Mouse (Mus musculus) natural killer cell, adult 2 months (primary cell): ENCODE results near the gene Slc44a3.

Source experiments
- DNase-seq, 2 experiments: peaks; one replicate each; pipeline ENCODE4 v3.0.0; 2022; ENCODE audit warnings: low spot score in 2 of 2

Gene Slc44a3

DNA sequence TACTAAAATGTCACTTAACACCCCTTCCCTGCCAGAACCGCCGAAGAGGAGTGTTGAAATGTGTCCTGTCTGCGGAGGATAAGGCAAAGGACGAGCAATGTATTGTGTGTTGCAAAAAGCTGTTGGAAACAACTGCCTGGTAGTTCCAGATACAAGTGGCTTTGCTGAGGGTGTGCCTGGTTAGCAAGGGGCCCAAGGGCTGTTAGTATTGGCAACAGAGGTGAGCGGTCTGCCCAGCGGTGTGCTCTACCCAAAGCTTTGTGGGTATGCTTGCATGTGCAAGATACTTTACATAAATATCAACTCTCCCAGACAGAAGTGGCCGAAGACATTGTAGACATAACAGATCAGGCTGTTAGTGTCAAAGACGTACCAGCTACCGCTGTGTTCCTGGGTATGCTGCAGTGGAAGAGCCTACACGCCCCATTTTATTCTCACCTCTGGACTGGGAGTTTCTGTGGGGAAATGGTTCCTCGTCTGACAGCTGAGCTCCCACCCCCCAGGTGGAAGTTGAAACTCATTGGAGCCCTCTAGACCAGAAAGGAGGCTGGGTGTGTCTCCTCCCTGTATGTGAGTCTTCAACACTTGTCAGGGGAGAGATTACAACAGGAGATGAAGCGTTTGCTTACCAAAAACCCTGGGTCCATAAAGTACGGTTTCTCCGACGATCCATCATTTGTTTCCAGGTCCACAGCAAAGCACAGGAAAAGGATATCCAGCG is 71.6 kb downstream of the Slc44a3 start:
- DNase-seq, result no peak

DNA sequence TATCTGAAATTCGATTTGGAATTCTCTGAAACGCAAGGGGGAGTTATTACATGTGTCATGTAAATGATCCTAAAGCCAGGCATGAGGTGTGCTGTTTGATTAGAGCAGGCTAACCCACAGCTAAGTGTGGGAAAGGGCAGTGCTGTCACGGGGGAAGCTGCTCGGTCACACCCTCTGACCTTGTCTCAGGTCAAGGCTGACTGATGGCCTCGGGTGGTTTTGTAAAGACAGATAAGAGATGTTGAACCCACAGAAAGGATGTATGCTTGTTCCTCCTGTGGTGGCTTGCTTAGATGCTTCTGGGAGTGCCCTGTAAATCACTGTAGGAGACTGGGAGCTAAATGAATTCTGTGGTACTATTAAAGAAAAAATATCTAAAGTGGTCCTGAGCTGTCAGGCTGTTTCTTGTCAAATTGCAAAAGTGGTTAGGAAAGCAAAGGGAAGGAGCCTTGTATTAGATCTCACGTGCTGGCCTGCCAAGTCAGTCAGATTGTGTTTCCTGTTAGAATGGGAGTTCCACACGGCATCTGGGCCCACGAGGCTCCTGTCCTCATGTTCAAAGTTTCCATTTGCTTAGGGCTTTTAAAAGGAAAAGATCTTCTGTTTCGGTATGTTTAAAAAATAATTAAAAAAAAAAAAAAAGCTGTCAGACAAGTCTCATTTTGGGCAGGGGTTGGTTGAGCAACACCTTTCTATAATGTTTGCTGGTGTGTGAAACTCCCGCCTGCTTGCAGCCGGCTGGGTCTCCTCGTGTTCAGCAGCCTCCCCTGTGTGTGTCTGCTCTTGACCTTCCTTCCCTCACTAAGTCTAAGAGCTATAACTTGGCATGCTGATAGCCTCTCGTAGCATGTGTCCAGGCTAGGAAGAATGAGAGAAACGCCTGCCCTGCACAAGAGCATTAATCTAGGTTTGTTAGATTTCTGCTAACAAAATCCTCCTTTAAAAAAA is 73.4 kb downstream of the Slc44a3 start:
- no peak for DNase-seq

DNA sequence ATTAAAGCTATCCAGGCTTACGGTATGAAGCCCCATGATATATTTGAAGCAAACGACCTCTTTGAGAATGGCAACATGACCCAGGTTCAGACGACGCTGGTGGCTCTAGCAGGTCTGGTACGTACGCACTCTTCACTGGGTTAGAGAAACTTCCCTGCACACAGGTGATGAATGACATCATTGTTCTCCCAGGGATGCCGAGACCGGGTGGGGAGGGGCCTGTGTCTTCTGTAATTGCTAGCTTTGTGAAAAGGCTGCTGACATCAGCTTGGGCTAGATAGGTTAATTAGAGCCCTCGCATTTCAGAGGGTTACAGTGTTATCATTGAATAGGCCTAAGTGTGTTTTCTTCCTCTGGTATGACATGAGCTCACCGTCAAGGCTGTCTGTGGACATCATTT is 80.8 kb downstream of the Slc44a3 start:
- DNase-seq, result no peak

DNA sequence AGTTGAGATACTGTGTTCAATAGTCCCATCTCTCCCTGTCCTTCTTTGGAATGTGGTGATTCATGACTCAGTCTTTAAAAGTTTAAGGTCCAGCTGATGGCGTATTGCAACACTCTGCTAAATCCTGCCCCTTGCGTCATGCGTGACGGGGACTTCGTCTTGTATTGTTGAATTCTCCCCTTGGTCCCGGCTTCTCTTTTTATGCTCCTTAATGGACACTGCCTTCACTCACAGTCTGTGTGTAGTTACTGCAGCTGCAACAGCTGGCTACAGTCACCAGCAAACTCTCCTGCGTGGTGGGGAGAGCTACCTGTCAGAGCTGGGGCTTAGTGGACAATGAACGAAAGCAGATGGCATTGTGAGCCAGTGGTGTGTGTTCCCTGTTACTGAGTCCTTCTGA is 82.7 kb downstream of the Slc44a3 start:
- no peak for DNase-seq

DNA sequence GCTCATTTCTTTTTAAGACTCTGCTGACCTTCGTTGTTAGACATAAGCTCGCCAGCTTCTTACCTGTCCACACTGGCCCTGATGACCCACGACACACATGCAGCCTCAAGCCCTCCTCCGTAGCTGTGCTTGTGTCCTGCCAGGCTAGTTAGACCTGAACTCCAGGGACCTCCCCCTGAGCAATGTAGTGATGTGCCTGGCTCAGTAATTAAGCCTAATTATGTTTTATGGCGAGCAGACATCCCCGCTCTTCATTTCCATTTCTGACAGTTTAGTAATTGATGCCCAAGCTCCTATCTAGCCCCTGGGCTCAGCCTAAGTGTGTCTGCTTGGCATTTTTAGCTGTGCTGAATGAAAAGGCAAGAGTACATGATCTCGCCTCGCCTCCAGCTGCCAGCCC is 83.6 kb downstream of the Slc44a3 start:
- DNase-seq, result no peak

DNA sequence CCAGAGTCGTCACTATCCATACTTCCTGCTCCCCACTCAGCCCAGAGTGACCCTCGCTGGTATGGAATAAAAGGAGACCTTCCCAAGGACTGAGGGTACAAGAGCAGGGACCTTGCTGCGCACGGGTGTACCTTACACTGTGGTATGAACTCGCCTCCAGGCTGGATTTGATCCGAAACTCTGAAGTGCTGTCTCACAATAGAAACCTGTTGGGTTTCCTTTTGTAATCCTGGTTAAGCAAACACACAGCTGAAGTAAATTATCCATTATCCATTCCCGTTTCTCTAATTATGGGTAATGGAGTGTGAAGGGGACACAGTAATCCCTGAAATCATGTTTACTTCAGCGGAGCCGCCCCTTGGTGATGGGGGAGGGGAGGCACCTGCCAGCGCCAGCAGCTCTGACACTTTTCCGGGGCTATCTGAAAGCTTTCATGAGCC is 84.2 kb downstream of the Slc44a3 start:
- DNase-seq, result no peak

DNA sequence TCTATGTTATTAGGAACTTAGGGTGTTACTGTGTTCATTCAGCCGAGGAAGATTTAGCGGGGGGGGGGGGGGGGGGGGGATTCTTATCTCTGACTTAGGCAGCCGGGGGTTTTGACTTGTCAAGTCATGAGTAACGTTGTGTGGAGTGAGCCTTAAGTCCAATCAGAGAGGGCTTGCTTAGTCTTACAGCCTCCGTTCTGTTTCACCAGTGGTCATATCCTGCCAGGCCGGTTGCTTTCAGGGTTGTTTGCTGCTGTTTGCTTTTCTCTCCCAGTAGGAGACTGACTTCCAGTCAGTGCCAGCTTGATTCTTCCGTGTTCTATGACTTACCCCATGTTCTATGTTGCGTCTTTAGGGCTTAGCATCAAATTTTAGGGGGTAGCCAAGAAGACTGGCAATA is 85.8 kb downstream of the Slc44a3 start:
- no peak for DNase-seq

DNA sequence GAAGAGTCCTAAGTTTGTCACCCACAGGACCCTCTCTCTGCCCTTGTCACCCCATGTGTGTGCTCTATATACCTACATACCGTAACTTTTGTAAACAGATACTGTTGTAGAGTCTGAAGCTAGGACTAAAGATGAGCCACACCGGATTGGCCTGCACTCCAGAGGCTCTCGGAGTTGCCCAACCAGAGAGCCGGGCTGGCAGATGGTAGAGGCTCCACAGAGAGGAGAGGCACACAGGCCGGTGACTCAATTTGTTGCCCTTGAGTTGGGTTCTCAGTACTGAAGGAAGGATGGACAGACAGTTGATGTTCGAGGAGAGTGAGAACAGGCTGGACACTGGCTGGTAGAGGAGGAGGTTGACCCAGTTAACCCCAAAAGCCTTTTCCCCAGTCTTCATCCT is 87.8 kb downstream of the Slc44a3 start:
- no peak for DNase-seq

DNA sequence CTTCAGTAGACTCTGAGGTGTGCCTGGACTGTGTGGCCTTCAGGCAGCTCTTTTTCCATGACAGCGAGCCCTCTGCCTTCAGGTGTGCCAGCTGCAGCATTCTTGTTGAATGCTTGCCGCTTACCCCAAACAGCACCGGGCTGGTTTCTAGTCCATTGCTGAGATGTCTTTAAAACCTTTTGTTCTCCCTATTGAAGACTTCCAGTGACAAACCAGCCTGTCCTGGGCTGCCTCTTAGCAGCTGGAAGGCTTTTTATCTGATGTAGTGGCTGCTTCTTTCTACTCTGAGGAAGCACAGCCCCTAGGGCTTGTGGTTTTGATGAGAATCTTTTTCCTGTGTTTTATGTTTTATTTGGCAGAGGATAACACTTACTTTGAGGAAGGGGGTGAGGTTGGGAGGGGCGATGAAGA is 88.3 kb downstream of the Slc44a3 start:
- DNase-seq, result no peak

DNA sequence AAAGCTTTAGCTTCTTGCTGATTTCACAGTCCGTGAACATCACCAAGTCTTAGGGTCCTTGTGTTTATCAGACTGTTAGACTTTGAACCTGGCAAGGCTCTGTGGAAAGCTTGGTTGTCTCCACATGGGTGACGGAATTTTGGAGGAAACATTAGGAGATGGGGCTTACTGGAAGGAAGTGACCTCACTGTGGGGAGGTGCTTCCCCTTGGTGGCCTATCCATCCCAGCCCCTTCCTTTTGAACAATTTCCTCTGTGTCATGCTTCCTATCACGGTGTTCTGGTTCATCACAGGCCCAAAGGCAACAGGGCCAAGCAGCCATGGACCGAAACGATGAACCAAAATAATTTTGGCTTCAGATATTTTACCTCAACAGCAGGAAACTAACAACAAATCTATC is 89.9 kb downstream of the Slc44a3 start:
- DNase-seq, result peak in 1 of 2 experiments; percentile 9

DNA sequence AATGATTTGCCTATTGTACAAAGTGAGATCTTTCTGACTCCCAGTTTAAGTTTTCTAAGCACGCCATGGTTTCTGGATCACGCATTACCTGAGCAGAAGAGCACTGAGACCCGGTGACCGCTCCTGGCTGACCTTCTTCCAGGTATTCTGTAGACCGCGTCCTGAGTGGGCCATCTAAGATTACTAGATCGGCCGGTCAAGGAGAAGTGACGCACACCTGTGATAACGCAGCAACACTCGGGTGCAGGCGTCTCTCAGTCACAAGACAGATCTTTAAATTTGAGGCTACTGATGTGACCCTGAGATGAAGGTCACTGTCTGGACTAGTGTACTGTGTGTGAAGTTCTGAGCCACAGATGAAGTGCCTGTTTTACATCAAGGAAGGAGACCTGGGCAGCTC is 90.7 kb downstream of the Slc44a3 start:
- no peak for DNase-seq

DNA sequence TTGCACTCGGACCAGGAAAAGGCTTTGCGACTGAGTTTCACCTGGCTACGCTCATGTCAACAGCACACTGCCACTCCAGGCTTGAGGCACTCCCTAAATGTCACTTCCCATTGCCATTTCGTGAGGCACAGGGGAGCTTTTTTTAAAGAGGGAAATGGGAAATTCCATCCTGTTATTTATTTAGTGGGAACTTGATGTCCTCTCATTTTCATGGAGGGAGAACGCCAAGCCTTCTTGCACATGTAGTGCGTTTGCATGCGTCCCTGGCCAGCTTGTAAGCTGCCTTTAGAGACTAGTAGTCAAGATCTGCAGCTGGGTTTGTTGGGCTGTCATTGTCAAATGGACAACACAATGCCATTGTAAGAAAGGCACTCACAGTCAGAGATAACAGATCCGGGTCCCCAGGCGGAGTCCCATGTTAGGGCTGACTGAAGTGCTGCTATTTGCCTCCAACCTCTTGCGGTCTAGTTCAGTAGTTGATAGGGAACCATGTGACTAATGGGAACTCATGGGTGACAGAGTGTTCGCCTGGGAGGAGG is 92.5 kb downstream of the Slc44a3 start:
- no peak for DNase-seq

DNA sequence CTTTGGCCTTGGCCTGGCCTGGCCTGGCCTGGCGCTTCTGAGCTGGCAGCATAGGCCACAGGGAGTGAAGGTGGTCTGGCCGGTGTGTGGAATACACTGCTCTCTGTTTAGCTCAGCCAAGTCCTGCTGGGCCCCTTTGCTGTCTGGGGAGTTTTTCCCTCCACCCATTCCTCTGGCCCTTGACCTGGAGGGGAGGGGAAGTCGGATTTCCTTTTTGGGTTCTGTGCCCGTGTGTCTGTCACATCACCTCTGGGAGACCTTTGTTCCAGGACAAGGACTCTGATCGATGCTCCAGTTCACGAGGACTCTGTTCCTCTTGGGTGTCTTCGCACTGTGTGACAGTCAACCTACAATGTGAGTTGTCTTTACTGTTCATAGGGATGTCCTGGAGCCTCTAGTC is 94.2 kb downstream of the Slc44a3 start:
- DNase-seq, result no peak

DNA sequence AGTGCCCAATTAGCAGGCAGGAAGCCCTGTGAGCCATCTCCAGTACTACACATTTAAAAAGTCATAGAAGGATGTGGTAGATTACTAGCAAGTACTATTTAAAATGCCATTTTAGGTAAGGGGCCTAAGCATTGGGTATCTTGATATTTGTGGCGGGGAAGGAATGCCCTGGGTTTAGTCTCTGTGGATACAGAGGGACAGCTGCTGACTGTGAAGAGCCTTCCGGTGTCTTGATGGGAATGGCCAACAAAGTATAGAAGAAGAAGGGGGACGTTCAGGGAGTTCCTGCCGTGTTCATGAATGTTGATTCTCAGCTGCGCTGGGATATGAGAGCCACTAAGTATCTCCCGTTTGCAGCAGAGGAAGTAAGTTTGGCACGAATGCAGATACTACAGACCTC is 95.1 kb downstream of the Slc44a3 start:
- no peak for DNase-seq

DNA sequence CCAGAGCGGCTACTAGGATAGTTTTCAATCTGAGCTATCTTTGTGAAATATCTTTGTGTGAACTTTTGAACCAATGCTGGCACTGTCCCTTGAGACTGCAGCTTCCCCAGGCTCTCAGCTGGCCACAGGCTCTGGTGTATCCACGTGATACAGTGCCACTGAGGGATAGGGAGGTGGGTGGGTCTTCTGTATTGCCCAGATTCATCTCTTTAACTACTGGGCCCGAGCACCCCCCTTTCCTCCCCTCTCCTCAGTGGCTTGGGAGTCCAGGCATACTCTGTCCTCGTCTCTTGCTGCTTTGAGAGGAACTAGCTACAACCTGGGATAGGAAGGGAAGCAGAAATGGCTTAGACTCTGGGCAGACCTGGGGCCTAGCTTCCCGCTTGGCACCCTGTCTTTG is 96.9 kb downstream of the Slc44a3 start:
- DNase-seq, result no peak

DNA sequence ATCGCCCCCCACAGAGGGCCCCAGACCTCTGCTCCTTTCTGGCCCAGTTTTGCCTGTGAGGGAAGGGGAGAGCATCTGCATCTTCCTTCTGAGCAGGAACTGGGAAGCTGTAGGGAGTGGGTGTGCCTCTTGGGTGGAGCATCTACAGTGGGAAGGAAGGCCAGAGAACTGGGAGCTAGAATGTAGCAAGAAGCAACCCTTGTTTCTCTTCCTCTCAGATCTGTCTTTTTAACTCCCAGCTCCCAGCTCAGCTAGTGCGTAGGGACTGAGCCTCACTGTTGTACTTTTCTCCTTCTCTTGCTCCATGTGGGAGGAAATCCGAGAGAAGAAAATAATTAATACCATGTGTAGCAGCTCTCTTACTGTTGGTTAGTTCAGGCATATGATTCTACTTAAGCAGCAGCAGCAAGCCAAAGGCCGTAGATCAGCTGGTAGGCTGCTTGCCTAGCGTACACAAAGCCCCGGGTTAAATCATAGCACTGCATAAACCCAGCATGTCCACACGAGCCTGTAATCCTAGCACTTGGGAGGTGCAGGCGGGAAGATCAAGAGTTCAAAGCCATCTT is 98.2 kb downstream of the Slc44a3 start:
- no peak for DNase-seq

DNA sequence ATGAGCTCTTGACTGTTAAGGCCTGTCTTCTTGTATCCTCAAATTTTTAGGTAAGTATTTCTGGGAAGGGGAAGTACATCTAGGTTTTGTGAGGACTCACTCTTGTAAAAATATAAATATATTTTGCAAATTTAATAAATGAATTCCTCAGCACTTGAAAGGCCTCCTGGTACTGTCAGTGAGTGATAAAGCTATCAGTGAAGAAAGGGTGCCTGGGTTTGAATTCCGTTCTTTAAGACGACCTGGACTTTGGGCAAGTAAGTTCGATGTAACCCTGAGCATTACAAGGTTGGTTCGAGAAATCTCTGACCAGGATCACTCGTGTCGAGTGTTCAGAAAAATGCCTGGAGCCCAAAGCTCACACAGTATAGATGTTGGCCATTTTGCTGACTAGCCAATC is 98.8 kb downstream of the Slc44a3 start:
- no peak for DNase-seq

DNA sequence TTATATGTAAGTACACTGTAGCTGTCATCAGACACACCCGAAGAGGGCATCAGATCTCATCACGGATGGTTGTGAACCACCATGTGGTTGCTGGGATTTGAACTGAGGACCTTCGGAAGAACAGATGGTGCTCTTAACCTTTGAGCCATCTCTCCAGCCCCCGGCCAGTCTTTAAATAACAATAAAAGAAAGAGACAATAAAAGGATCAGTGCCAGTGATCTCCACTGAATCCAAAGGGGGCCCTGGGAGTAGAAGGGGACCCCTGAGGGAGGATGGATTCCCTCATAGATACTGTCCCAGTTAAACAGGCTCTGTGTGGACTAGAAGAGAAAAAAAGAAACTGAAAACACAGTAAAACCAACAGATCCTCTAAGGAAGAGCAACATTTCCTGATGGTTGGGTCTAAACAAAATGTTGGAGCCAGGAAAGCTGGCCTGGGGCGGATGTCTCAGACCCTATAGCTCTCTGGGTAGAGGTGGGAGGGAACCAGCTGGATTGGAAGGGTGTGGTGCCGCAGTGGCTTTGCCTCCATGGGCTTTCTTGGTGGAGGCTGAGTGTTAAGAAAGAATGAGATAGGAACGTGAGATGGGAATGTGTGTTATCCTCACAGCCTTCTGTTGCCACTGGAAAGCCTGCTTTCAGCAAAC is 101.8 kb downstream of the Slc44a3 start:
- no peak for DNase-seq

DNA sequence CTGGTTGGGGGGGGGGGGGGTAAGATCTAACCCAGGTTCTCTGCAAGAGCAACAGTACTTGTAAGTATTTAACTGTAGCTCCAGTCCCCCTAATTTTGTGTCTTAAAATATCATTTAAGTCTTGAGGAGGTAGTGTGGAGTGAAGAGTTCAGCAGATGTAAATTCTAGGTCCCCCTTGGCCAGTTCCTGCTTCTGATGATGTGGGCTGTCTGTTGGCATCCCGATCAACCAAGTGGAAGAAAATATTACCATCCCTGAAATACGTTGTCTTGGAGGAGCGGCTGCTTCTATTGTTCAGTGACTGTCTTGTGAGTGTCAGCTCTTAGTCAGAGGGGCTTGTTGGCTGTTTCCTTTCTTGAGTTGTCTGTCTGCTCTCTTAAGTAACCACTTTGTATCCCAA is 102.7 kb downstream of the Slc44a3 start:
- no peak for DNase-seq

DNA sequence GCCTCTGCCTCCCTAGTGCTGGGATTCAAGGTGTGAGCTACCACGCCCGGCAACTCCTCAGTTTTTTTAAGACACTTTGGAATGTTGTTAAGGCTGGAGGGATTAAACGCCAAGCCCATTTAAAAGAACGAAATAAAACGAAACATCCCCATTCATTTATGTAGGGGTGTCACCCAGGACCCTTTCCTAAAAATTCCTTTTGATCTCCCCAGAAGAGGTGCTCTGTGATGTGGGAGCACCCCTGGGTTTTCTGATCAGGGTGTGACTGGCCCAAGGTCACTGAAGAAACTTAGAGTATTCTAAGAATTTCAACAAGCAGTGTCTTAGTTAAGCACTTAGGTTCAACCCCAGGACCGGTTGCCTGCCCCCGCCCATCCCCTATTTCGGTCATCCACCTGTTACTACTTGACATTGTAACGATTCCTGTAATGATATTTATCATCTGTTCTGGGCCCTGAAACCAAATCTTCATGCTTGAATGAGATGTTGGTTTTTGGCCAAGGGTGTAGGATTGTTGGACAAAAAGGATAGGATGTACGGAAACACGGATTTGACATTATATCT is 103.4 kb downstream of the Slc44a3 start:
- no peak for DNase-seq

DNA sequence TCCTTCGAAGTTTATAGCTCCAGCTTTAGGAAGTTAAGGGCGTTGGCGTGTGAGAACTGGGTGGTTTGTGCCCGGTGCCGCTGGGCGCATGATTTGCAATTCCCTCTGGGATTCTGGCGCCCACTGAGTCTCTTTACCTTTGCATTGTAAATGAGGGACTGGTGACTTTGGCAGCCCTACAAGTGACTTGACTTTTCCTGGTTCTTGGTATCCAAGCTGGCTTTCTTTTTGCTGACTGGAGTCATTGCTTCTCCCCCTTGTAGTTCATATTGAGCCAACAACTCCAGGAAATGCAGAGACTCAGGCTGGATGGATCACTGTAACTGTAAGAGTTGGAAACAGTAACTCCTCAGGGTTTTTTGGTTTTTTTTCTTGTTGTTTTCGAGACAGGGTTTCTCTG is 104.0 kb downstream of the Slc44a3 start:
- DNase-seq, result no peak

DNA sequence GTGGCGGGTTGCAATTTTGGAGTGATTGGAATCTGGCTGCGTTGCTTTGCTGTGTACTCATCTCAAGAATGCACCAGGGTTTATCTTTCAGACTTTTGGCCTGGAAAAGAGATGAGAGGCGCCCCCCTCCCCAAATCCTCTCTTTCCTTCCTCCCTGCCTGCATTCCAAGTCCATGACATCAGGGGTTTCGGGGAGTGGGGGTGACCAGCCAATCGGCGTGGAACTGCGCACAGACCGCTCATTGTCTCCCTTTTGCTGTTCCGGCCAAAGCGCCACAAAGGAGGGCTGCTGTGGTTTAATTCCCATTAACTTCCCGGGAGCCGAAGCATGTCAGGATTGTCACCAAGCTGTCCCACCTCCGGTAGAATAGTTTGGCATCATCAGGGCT is 104.7 kb downstream of the Slc44a3 start:
- no peak for DNase-seq
